Mouse (Mus musculus): ENCODE results near the gene Ikzf2. TPM values are rescaled to one million over a fixed set of nuclear protein-coding genes. Genes with fewer than 3 reads are reported as not detected.

Gene Ikzf2
- polyA plus RNA-seq, 1 experiment from 2014 or later, result 2.4 TPM

DNA sequence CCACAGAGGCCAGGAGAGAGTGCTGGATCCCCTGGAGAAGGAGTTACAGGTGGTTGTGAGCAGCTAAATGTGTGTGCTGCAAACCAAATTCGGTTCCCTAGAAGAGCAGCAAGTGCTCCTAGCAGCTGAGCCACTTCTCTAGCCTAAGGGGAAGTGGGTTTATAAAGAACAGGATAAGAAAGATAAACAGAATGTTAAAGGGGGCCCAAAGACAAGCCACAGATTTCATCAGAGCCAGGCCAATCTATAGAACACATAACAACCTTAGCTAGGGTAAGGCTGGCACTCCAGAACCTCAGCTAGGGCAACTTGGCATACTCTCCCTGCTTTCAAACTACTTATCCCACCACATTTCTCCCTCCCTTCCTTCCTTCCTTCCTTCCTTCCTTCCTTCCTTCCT lies 32.1 kb downstream of the Ikzf2 start:
- no peaks in the 10 kb centered on the region for H3K9me3 ChIP-seq (ENCODE audit: control insufficient read depth, low read length)
- ATAC-seq, result no peak

DNA sequence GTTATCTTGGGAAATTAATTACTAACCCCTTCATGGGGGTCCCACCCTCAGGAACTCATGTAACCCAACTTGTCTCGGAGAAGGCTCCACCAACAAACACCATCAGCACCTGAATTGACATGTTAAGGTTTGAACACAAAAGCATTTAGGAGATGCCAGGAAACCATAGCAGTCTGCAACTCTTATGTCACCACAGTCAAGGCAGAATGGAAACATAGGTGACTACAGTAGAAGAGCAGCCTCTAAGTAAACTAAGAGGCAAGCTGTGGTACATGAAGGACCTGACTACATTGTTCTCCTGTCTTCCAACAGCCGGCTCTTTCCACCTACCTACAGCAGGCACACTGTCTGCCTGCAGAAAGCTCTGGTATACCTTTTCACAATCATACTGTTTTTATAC lies 33.6 kb downstream of the Ikzf2 start:
- H3K9ac ChIP-seq (ENCODE audit: low read depth, low read length), result no peak overlapping the region
- no peak overlapping the region for H3K4me2 ChIP-seq (ENCODE audit: low read depth, low read length)
- no peaks in the 10 kb centered on the region for H3K4me1 ChIP-seq (ENCODE audit: control insufficient read depth, insufficient read depth, low read length)
- no peaks in the 10 kb centered on the region for H3K27me3 ChIP-seq (replicated peaks; ENCODE audit: control insufficient read depth, insufficient read depth, low read length)
- WGBS, result 90% methylated on average over 2 of the region's 2 CpGs
- no peaks in the 10 kb centered on the region for H3K9me3 ChIP-seq (ENCODE audit: control insufficient read depth, low read length)
- H3K4me3 ChIP-seq (ENCODE audit: low read length), result no peak overlapping the region
- no peak for ATAC-seq
- no peaks in the 10 kb centered on the region for H3K36me3 ChIP-seq (ENCODE audit: control insufficient read depth, insufficient read depth, low read length)
- H3K27ac ChIP-seq (ENCODE audit: low read length), result no peak overlapping the region

More for the DNA sequence above, 32.1 kb downstream of the Ikzf2 start:
- Histone ChIP-seq H3K4me2 (ENCODE audit: low read depth, low read length) (no peak overlapping the region), H3K9ac (ENCODE audit: low read depth, low read length) (no peak overlapping the region), H3K4me3 (ENCODE audit: low read length) (no peak overlapping the region), H3K27ac (ENCODE audit: low read length) (no peak overlapping the region), H3K27me3 (replicated peaks; ENCODE audit: control insufficient read depth, insufficient read depth, low read length) (no peaks in the 10 kb centered on the region), H3K4me1 (ENCODE audit: control insufficient read depth, insufficient read depth, low read length) (no peaks in the 10 kb centered on the region), H3K36me3 (ENCODE audit: control insufficient read depth, insufficient read depth, low read length) (no peaks in the 10 kb centered on the region)
- 42% methylated on average over 1 of the region's 1 CpGs for WGBS

DNA sequence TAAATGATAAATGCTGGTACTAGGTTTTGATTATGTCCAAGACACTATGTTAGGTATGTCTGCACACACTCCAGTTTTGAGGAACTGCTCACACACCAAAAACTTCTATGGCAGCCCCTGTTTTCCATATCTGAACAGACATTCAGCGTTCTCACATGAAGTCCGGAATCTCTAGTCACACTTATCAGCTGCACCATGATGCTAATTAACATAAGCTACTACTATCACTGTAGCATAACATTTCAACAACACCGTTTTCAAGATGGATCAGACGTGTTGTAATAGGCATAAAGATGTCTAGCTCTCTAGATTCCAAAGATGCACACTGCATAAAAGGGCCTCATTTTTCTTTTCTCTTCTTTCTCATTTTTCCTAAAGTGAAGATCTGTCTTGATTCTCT lies 43.9 kb downstream of the Ikzf2 start:
- WGBS, result 89% methylated on average over 4 of the region's 4 CpGs
- ATAC-seq, result no peak
- no peaks in the 10 kb centered on the region for H3K9me3 ChIP-seq (ENCODE audit: control insufficient read depth, low read length)
- H3K4me3 ChIP-seq (ENCODE audit: low read length), result no peak overlapping the region
- peaks cover under 1% of the 10 kb centered on the region; the same call in 1 of the 2 replicates for H3K4me1 ChIP-seq (ENCODE audit: control insufficient read depth, insufficient read depth, low read length)
- H3K27me3 ChIP-seq (replicated peaks; ENCODE audit: control insufficient read depth, insufficient read depth, low read length), result no peaks in the 10 kb centered on the region
- H3K4me2 ChIP-seq (ENCODE audit: low read depth, low read length), result no peak overlapping the region
- H3K27ac ChIP-seq (ENCODE audit: low read length), result no peak overlapping the region
- H3K9ac ChIP-seq (ENCODE audit: low read depth, low read length), result no peak overlapping the region
- no peaks in the 10 kb centered on the region for H3K36me3 ChIP-seq (ENCODE audit: control insufficient read depth, insufficient read depth, low read length)

DNA sequence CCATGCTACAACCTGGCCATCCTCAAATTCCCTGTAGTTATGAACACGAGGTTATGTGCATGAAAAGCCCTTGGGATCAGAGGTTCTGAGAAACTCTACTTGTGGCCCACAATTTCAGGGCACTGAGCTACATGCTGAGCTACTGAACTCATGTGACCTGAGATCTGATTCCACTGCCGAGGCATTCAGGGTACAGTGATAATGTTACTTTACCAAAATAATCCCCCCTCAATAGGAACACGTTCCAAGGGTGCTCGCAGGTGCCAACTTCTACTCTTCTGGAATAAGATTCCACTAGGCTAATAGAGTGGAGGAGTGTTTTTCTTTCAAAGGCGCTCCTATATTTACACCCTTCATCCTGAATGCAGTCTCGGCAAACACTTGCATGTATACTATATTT lies 45.1 kb downstream of the Ikzf2 start:
- Histone ChIP-seq H3K4me2 (ENCODE audit: low read depth, low read length) (no peak overlapping the region), H3K4me3 (ENCODE audit: low read length) (no peak overlapping the region), H3K36me3 (ENCODE audit: control insufficient read depth, insufficient read depth, low read length) (no peaks in the 10 kb centered on the region), H3K9ac (ENCODE audit: low read depth, low read length) (no peak overlapping the region), H3K27ac (ENCODE audit: low read length) (no peak overlapping the region), H3K4me1 (ENCODE audit: control insufficient read depth, insufficient read depth, low read length) (peaks cover 6% of the 10 kb centered on the region; the same call in 1 of the 2 replicates), H3K9me3 (ENCODE audit: control insufficient read depth, low read length) (no peaks in the 10 kb centered on the region), H3K27me3 (replicated peaks; ENCODE audit: control insufficient read depth, insufficient read depth, low read length) (no peaks in the 10 kb centered on the region)
- ATAC-seq, result no peak
- 84% methylated on average over 6 of the region's 6 CpGs for WGBS

DNA sequence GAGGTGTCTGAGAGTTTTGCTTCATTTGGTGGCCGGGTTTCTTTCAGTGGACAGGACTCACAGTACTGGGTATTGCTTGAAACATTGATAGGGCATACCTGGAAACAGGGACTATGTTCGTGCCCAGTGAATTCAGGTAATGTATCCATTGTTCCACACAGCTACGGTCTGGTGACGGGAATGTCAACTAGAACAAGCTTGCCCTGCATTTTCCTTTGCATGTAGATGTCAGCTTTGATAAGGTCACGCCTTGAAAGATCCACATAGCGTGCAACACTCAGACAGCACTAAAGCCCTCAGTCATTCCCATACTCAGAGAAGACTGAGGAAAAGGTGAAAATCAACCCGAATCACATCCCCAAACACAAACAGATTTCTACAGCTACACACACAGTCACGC lies 48.7 kb downstream of the Ikzf2 start:
- Histone ChIP-seq H3K9me3 (ENCODE audit: control insufficient read depth, low read length) (no peaks in the 10 kb centered on the region), H3K27ac (ENCODE audit: low read length) (no peak overlapping the region), H3K27me3 (replicated peaks; ENCODE audit: control insufficient read depth, insufficient read depth, low read length) (no peaks in the 10 kb centered on the region), H3K4me3 (ENCODE audit: low read length) (no peak overlapping the region), H3K36me3 (ENCODE audit: control insufficient read depth, insufficient read depth, low read length) (no peaks in the 10 kb centered on the region), H3K9ac (ENCODE audit: low read depth, low read length) (no peak overlapping the region), H3K4me1 (ENCODE audit: control insufficient read depth, insufficient read depth, low read length) (peaks cover 6% of the 10 kb centered on the region; the same call in 1 of the 2 replicates), H3K4me2 (ENCODE audit: low read depth, low read length) (no peak overlapping the region)
- WGBS, result 74% methylated on average over 8 of the region's 8 CpGs
- no peak for ATAC-seq

DNA sequence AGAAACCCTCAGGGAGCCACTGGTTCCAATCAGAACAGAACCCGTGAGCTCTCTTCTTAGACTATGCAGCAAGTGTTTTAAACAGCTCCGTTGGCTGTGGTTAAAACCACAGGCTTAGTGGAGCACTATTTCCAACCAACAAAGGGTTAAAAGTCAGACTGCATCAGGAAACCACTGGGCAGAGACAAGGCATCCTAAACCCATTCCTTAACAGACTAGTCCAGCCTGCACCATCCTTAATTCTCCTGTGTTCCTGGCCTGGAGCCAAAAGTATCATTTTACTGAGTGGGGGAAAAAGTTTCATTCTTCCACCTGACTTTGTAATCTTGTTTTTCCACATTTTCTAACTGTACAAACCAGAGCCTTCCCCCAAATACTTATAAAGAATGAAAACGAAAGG lies 49.1 kb downstream of the Ikzf2 start:
- no peak for ATAC-seq
- no peak overlapping the region for H3K4me3 ChIP-seq (ENCODE audit: low read length)
- 71% methylated on average over 3 of the region's 3 CpGs for WGBS
- H3K27me3 ChIP-seq (replicated peaks; ENCODE audit: control insufficient read depth, insufficient read depth, low read length), result no peaks in the 10 kb centered on the region
- peaks cover 6% of the 10 kb centered on the region; the same call in 1 of the 2 replicates for H3K4me1 ChIP-seq (ENCODE audit: control insufficient read depth, insufficient read depth, low read length)
- no peak overlapping the region for H3K9ac ChIP-seq (ENCODE audit: low read depth, low read length)
- no peaks in the 10 kb centered on the region for H3K9me3 ChIP-seq (ENCODE audit: control insufficient read depth, low read length)
- H3K36me3 ChIP-seq (ENCODE audit: control insufficient read depth, insufficient read depth, low read length), result no peaks in the 10 kb centered on the region
- H3K27ac ChIP-seq (ENCODE audit: low read length), result no peak overlapping the region
- no peak overlapping the region for H3K4me2 ChIP-seq (ENCODE audit: low read depth, low read length)

DNA sequence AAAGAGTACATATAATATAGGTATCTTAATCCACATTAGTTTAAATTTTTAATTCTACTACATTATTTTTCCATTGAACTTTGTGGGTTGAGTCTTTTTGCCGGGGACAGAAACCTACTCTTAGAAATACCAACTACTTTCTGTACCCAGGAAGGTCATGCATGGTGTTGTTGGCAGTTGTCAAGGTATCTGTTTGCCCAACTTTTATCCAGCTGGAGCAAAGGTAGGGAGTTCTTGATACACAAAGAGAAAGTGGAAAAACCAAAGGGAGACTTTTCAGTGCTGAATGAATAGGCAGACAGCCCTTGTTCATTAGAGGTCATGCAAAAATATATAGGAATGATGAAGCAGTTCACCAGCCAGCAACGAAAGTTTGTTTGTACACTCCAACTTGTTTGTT lies 52.8 kb downstream of the Ikzf2 start:
- Histone ChIP-seq H3K4me2 (ENCODE audit: low read depth, low read length) (no peak overlapping the region), H3K27me3 (replicated peaks; ENCODE audit: control insufficient read depth, insufficient read depth, low read length) (no peaks in the 10 kb centered on the region), H3K4me3 (ENCODE audit: low read length) (no peak overlapping the region), H3K27ac (ENCODE audit: low read length) (no peak overlapping the region), H3K4me1 (ENCODE audit: control insufficient read depth, insufficient read depth, low read length) (peaks cover 6% of the 10 kb centered on the region; the same call in 1 of the 2 replicates), H3K9ac (ENCODE audit: low read depth, low read length) (no peak overlapping the region), H3K36me3 (ENCODE audit: control insufficient read depth, insufficient read depth, low read length) (no peaks in the 10 kb centered on the region), H3K9me3 (ENCODE audit: control insufficient read depth, low read length) (no peaks in the 10 kb centered on the region)
- no peak for ATAC-seq
- WGBS, result 90% methylated on average over 2 of the region's 2 CpGs

DNA sequence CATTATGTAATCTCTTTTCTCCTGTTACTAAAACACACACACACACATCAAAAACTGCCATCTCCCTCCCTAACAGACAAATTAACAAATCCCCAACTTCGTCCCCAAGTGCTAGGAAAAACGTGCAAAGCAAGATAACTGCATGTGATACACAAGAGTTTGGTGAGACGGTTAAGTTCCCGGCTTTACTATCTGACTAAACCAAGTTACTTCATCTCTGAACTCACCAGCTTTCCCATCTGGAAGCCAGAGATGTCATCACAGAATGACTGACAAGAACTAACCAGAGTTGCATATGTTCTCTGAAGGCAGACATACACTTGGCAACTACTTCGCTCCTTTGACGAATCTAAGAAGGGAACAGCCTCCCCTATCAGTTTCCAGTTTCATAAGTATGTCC lies 56.5 kb downstream of the Ikzf2 start:
- no peak overlapping the region for H3K27ac ChIP-seq (ENCODE audit: low read length)
- no peak overlapping the region for H3K4me3 ChIP-seq (ENCODE audit: low read length)
- H3K4me1 ChIP-seq (ENCODE audit: control insufficient read depth, insufficient read depth, low read length), result no peaks in the 10 kb centered on the region
- no peak overlapping the region for H3K4me2 ChIP-seq (ENCODE audit: low read depth, low read length)
- WGBS, result 81% methylated on average over 6 of the region's 6 CpGs
- no peaks in the 10 kb centered on the region for H3K9me3 ChIP-seq (ENCODE audit: control insufficient read depth, low read length)
- no peak overlapping the region for H3K9ac ChIP-seq (ENCODE audit: low read depth, low read length)
- H3K27me3 ChIP-seq (replicated peaks; ENCODE audit: control insufficient read depth, insufficient read depth, low read length), result no peaks in the 10 kb centered on the region
- no peaks in the 10 kb centered on the region for H3K36me3 ChIP-seq (ENCODE audit: control insufficient read depth, insufficient read depth, low read length)
- ATAC-seq, result no peak

DNA sequence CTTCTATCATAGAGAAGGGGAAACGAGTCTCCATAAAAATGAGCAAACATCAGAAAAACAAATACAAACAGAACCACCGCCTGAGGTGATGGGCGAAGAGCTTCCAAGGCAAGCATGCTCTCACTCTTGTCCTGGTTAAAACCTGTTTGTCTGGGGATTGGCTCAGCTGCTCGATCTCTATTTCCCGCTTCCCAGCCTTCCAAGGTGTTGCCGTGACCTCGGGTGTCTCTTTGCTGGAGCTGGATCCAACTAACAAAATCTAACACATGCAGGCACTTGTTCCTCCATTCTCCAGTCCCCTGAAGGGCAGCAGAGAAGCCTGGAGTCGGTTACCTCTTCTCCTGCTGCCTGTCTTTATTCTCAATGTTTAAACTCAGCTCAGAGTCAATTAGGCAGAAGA lies 57.5 kb downstream of the Ikzf2 start:
- Histone ChIP-seq H3K36me3 (ENCODE audit: control insufficient read depth, insufficient read depth, low read length) (no peaks in the 10 kb centered on the region), H3K9me3 (ENCODE audit: control insufficient read depth, low read length) (no peaks in the 10 kb centered on the region), H3K9ac (ENCODE audit: low read depth, low read length) (no peak overlapping the region), H3K27ac (ENCODE audit: low read length) (no peak overlapping the region), H3K4me2 (ENCODE audit: low read depth, low read length) (no peak overlapping the region), H3K27me3 (replicated peaks; ENCODE audit: control insufficient read depth, insufficient read depth, low read length) (no peaks in the 10 kb centered on the region), H3K4me3 (ENCODE audit: low read length) (no peak overlapping the region), H3K4me1 (ENCODE audit: control insufficient read depth, insufficient read depth, low read length) (no peaks in the 10 kb centered on the region)
- ATAC-seq, result no peak
- 54% methylated on average over 8 of the region's 8 CpGs for WGBS

DNA sequence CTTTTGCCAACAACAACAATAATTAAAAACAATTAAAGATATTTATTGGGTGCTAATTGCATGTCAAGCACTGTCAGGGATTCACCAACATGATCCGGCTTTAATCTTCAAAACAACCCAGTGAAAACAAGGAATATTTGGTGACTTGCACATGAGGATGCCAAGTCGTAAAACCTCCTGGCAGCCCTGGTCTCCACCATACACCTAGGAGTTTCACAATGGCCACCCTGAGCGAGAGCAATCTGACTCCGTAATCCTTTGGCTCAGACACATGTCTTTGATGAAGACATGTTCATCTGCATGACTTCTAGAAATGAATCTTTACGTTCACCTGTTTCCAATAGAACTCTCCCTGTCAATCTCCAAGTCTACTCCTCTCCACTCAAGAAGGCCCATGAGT lies 75.0 kb downstream of the Ikzf2 start:
- Histone ChIP-seq H3K27ac (ENCODE audit: low read length) (no peak overlapping the region), H3K4me1 (ENCODE audit: control insufficient read depth, insufficient read depth, low read length) (no peaks in the 10 kb centered on the region), H3K27me3 (replicated peaks; ENCODE audit: control insufficient read depth, insufficient read depth, low read length) (no peaks in the 10 kb centered on the region), H3K4me3 (ENCODE audit: low read length) (no peak overlapping the region), H3K36me3 (ENCODE audit: control insufficient read depth, insufficient read depth, low read length) (no peaks in the 10 kb centered on the region), H3K4me2 (ENCODE audit: low read depth, low read length) (no peak overlapping the region), H3K9ac (ENCODE audit: low read depth, low read length) (no peak overlapping the region), H3K9me3 (ENCODE audit: control insufficient read depth, low read length) (no peaks in the 10 kb centered on the region)
- no peak for ATAC-seq
- 92% methylated on average over 5 of the region's 5 CpGs for WGBS

All from intestine, embryonic 16.5 days (tissue).